Mouse (Mus musculus): Measurements from ENCODE around the gene Antxr1.
A peak's percentile ranks its signal among the peaks of the same experiment; 100 is the strongest.
"Not testable (repeated sequence)": the region's sequence is repeated elsewhere in the genome, so short reads cannot be mapped to it uniquely, and the experiment has no call there.

Gene Antxr1

DNA sequence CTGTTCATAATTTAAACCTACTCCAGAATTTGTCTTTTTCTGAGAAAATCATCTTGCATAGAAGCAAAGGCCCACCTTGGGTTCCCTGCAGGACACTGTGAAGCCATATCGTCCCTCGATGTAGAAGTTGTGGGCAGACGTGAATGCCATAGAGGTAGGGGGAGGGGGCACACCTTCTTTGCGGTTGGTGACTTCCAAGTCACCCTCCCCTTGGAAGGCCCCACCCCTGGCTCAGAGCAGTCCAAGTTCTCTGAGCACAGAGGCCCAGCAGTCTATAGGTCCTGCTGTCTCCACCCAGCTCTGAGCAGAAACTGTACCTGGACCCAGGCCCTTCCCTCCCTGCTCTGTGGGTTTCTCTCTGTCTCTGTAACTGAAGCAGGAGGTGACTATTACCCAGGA, 233.7 kb downstream of the Antxr1 start:
- peak in 1 of 2 experiments; percentile 15 for DNase-seq (ENCODE audit: low spot score in 2 of 2)

DNA sequence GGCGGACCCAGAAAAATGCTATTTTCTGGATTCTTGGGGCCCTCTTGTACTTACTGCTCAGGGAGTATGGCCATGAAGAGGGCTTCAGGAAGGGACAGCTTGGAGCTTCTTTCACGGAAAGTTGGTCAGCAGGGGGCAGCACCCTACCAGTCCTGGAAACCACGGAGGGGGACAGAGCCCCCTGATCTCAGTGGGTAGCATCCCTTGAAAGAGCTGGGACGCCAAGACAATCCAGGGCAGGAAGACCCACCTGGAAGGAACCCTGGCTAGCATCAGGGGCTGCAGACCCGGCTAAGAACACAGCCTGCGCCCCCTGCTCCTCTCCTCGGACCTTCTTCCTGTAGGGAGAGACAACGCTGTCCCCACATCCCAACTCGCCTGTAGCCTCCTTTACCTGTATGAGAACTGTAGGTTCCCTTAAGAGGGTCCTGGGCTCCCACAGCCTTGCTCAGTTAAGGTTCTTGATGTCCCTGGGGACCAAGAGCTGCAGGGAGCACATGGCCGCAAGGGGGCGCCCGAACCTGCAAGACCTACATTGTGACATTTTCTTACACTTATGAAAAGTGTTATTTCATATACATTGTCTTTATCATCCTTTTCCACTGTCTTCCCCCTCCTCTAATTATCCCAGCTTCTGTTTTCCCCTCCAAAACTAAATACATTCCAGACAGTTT, 234.2 kb downstream of the Antxr1 start:
- peak; percentile 81 to 90 for DNase-seq (ENCODE audit: low spot score in 2 of 2)

DNA sequence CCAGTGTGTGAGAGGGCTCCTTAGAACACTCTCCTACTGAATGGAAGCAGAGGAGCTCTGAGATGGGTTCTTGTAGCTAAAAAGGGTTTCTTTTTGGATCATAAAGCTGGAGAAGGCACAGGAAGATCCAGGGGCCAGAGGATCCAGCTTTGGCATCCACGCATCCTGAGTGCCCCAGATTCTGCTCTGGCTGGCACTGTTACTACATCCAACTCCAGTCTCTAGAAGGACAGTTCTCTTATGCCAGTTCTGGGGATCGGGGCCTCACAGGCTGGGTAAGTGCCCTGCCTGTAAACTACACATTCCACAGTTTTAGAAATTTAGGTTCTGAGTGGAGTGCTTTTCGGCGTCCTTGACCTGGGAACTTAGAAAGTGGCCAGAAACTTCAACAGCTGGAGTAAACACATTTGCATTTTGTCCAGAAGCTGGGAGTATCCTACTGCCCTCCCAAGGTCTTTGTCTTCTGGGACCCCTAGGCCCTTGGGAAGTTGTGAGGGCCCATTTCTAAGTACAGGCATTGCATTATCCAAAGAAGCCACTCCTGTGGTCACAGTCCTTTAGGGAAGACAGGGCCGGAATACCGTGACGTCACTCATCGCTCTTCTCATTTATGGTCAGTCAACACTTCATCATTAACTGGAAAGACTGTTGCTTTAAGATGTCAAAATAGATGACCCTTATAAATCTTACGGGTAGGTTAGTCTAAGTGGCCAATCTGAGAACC, 235.2 kb downstream of the Antxr1 start:
- no peak for DNase-seq (ENCODE audit: low spot score in 2 of 2)

DNA sequence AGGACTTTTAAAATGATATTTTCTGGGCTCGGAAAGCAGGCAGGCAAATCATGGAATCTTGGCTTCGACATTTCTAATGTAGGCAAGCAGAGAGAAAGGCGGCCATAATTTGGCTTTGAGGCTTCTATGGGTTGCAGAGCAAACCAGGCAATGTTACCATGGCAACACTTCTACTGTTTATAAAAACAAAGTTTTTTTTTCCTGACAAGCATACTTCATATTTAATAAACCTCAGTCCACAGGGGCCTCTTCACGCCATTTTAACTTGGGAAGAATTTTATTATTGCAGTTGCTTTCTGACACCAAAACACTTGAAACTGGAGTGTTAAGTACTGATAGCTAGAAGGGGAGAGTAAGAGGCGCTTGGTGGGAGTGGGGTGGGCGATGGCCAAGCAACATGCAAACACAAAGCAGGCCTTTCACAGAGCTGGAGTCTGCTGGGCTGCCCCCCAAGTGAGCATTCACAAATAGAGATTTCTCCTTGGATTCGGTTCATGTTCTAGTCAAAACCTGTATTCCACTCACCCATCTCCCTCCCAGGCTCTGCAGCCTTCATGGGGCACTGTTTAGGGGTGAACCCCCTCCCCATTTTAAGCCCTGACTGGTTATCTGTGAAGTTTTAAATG, 235.8 kb downstream of the Antxr1 start:
- no peak for DNase-seq (ENCODE audit: low spot score in 2 of 2)

DNA sequence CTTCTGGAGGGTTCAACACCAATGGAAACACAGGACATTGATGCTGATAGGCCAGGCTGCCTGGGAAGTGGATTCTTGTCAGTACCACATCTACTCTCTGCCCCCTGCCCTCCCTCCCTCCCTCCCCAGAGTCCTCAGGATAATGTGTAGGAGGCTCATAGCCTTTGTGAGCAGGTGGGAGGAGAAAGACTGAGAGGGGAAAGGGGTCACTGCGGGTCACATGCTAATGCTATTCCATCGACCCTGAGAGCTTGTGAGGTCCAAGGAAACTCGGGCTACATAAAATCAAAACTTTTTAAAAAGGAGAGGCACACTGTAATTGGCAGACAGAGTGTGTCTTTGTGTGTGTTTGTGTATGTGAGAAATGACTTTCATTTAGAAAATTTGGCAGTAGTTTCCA, 236.4 kb downstream of the Antxr1 start:
- no peak for DNase-seq (ENCODE audit: low spot score in 2 of 2)

DNA sequence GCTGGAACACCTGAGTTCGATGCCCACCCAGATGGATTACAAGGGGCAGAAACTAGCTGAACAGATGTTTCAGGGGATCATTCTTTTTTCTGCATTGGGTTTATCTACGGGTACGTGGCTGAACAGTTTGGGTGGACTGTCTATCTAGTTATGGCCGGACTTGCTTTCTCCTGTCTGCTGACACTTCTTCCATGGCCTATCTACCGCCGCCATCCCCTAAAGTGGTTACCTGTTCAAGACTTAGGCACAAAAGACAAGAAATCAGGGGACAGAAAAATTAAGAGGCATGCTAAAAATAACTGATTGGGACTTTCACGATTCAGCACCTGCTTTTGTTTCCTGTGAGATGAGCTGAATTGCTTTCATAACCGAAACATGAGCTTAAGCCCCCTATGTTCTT, 242.0 kb downstream of the Antxr1 start:
- not testable (repeated sequence) for DNase-seq (ENCODE audit: low spot score in 2 of 2)

DNA sequence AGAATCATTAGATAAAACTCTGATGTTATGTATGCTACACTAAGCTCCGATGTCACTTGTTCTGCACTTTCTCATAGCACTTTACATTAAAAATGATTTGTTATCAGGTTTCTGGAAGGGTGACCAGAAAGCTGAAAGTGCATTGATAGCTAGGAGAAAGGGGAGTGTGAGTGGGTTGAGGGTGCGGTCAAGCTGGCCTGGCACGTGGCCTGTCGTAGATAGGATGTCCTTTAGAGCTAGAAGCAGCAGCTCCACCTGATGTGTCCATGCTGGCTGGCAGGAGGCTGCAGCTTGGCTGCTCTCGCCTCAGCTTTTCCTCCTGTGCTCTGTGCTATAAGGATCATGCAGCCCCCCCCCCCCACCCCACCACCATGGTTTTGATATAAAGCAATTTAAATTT, 243.1 kb downstream of the Antxr1 start:
- DNase-seq (ENCODE audit: low spot score in 2 of 2) = no peak

DNA sequence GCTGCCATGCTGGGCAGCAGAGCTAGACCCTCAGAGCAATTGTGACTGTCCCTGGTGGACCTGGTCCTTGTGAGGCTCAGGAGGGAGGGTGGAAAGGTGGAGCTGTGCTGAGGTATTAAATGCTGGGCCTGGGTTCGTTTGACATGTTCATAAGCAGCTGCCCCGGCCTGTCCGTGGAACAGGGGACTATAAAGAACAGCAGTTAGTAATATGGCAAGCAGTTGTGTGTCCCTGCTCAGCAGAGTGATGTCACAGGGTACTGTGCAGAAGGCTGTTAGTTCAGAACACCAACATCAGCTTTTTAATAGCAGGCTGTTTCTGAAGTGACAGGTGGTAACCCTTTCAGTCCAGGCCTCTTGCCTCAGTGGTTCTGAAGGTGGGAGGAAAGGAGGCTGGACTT, 244.7 kb downstream of the Antxr1 start:
- no peak for DNase-seq (ENCODE audit: low spot score in 2 of 2)

DNA sequence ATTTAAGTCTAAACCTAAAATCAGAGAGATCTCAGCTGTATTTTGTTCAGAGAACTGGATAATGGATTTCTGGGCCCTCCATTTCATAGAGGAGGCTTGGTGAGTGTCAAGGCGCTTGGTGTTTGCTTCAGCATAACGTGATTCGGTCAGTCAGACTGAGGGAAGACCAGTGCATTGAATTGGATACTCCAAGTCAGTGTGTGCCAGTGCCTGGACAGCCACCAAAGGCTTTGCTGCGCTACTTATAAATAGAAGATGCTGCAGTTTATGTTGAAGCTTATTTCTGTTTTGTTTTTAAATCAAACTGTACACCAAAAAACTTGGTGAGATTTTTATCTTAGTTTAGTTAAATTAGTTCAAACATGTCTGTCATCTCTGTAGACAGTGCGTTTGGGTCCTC, 247.3 kb downstream of the Antxr1 start:
- no peak for DNase-seq (ENCODE audit: low spot score in 2 of 2)

DNA sequence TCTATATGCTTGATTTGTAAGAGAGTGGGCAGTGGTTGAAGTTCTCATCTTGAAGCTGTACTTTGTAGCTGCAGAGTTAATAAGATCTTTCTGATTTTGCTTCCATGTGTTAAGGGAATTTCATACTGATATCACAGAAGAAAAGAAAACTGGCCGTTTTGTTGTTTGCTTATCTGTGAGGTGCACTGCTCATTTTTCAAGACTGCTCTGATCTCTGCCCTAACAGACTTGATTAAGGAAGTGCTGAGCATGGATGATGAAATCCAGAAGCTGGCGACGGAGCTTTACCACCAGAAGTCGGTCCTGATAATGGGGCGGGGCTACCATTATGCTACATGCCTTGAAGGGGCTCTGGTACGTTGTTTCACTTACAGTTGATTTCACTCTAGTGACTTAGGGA, 250.6 kb downstream of the Antxr1 start:
- DNase-seq (ENCODE audit: low spot score in 2 of 2) = no peak
